Mouse (Mus musculus) spleen, adult 2 months (tissue): ENCODE data around the gene Ykt6.
"Not testable (repeated sequence)": the region's sequence is repeated elsewhere in the genome, so short reads cannot be mapped to it uniquely, and the experiment has no call there.

ENCODE experiments used
- CTCF ChIP-seq: fragments of 200-500 bp; IDR thresholded peaks from 2 replicates; pipeline ENCODE4 v1.5.1; 2011; ENCODE audit warnings: mild to moderate bottlenecking, inconsistent platforms; ENCODE audit not compliant: insufficient read depth, insufficient read length, insufficient replicate concordance; ENCODE audit errors: extremely low read depth
- POLR2A ChIP-seq: fragments of 200-500 bp; IDR thresholded peaks from 2 replicates; pipeline ENCODE4 v1.6.1; 2011; ENCODE audit warnings: low read depth, low read length, inconsistent platforms

DNA sequence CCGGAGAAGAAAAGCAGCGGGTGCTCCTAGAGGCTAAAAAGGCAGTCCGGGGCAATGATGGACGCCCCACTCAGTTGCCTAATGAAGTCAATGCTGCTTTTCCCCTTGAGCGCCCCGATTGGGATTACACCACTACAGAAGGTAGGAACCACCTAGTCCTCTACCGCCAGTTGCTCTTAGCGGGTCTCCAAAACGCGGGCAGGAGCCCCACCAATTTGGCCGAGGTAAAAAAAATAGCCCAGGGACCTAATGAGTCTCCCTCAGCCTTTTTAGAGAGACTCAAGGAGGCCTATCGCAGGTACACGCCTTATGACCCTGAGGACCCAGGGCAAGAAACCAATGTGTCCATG is 52.3 kb downstream of the Ykt6 start:
- not testable (repeated sequence) for TF ChIP-seq CTCF, POLR2A
